Mouse (Mus musculus) central nervous system, embryonic 11.5 days (tissue): Measurements from ENCODE around the gene Olfml2b. TPM values are rescaled to one million over a fixed set of nuclear protein-coding genes. Genes with fewer than 3 reads are reported as not detected.

ENCODE experiments used
- polyA plus RNA-seq: library from polyadenylated mRNA; depleted of rRNA; stranded (reverse); fragments of >200 nt; gene quantifications from 2 replicates; pipeline ENCODE4 v1.2.3, GENCODE M21; 2012; rRNA removed

Gene Olfml2b
- 4.2 and 10.2 TPM in 2 replicates for polyA plus RNA-seq

DNA sequence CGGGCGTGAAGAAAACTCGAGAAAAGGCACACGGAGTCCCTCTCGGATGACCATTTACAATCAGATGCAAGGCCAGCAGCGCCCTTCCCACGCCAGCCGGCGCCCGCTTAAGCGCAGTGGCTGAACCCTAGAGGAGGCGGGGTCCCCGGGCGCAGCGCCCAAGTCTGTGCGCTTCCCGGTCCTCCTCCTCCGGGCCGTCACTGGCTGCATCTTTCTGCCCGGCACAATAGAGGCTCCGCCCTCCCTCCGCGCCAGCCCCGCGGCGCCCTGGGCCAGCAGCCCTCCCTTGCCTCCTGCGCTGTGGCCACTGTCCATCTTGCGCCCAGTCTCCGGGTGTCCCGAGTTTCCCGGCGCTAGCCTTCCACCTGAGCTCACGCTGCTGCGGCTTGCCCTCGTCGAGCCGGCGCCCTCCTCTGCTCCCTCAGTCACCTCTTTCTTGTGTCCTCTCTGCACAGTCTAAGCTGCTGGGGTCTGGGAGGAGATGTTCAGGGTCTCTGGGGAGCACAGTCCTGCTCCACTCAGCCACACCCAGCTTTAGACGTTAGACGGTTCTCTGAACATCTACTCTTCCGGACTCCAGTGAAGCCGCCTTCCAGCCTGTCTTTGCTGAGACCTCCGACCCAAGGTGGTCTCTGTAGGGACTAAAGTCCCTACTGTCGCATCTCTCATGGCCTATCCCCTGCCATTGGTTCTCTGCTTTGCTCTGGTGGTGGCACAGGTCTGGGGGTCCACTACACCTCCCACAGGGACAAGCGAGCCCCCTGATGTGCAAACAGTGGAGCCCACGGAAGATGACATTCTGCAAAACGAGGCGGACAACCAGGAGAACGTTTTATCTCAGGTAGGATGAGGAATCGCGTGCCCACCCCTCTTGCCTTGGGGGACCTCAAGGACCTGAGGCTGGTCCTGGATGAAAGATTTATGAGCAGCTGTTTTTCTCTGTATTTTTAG is at the start of gene Olfml2b:
TSS of gene Olfml2b (plus strand) at position 278 of the 951 bp plus-strand sequence.

Other genes starting within 250 kb of the Olfml2b start
- gene Nos1ap, start 54.7 kb upstream of the Olfml2b start, polyA plus RNA-seq, result 9.6 and 9.9 TPM in 2 replicates
- gene Atf6, start 223.2 kb downstream of the Olfml2b start, polyA plus RNA-seq, result 6.2 and 9.6 TPM in 2 replicates
- 0.46 and 0.57 TPM in 2 replicates for gene Gm26620, start 240.5 kb downstream of the Olfml2b start, polyA plus RNA-seq
- gene Dusp12, start 241.0 kb downstream of the Olfml2b start, polyA plus RNA-seq, result 38.4 and 46.7 TPM in 2 replicates